Mouse (Mus musculus) limb, embryonic 15.5 days (tissue): ENCODE data around the gene Svop. TPM values are rescaled to one million over a fixed set of nuclear protein-coding genes. Genes with fewer than 3 reads are reported as not detected.

ENCODE experiments used
- ATAC-seq: fragments of 200-750 bp; cut with Nextera tagmentation; 2 replicates; pipeline ENCODE4 v1.8.0; 2017; ENCODE audit warnings: low read depth, moderate TSS enrichment; ENCODE audit not compliant: insufficient number of reproducible peaks, low FRiP score, low TSS enrichment
- H3K27ac ChIP-seq: fragments of 300-500 bp; sonication (generic); 2 replicates; pipeline ENCODE4 v1.5.1; 2015; ENCODE audit warnings: moderate library complexity, mild to moderate bottlenecking, inconsistent platforms
- H3K27me3 ChIP-seq: fragments of 300-500 bp; sonication (generic); 2 replicates; pipeline ENCODE4 v1.6.1; 2015; ENCODE audit warnings: inconsistent platforms
- H3K36me3 ChIP-seq: fragments of 300-500 bp; sonication (generic); 2 replicates; pipeline ENCODE4 v1.6.1; 2015; ENCODE audit warnings: inconsistent platforms
- H3K4me1 ChIP-seq: fragments of 300-500 bp; sonication (generic); 2 replicates; pipeline ENCODE4 v1.6.1; 2015; ENCODE audit warnings: inconsistent platforms
- H3K4me2 ChIP-seq: fragments of 300-500 bp; sonication (generic); 2 replicates; pipeline ENCODE4 v1.6.1; 2015; ENCODE audit warnings: mild to moderate bottlenecking, inconsistent platforms
- H3K4me3 ChIP-seq: fragments of 300-500 bp; sonication (generic); 2 replicates; pipeline ENCODE4 v1.5.1; 2015; ENCODE audit warnings: mild to moderate bottlenecking, inconsistent platforms
- H3K9ac ChIP-seq: fragments of 300-500 bp; sonication (generic); 2 replicates; pipeline ENCODE4 v1.6.1; 2015; ENCODE audit warnings: inconsistent platforms
- H3K9me3 ChIP-seq: fragments of 300-500 bp; sonication (generic); 2 replicates; pipeline ENCODE4 v1.6.1; 2016; ENCODE audit warnings: inconsistent platforms
- WGBS: fragments of 180-500 bp; shearing (Covaris S2); methylation state at CpG from one replicate; pipeline ENCODE4 v1.1.7; 2015; 5-methylcytosine and 5-hydroxymethylcytosine counted together
- polyA plus RNA-seq: library from polyadenylated mRNA; unstranded; fragments of >200 nt; fragmentation: Nextera tagmentation; extraction: Ambion mirVana; gene quantifications from 2 replicates; pipeline ENCODE4 v1.2.1, GENCODE M21; 2015

Gene Svop
- polyA plus RNA-seq, 1 experiment from 2014 or later = 0.24 TPM

- Histone ChIP-seq H3K9me3 (no peaks in the 10 kb centered on the region), H3K4me1 (peaks cover 31% of the 10 kb centered on the region), H3K9ac (0 out of 2 replicates have a peak overlapping the region, but pooled peaks have one; percentile 54), H3K27ac (no peak overlapping the region), H3K4me3 (peak overlapping the region; percentile 83), H3K27me3 (no peaks in the 10 kb centered on the region), H3K36me3 (peaks cover 11% of the 10 kb centered on the region), H3K4me2 (peak overlapping the region; percentile 99)
- ATAC-seq = no peak
- 74% methylated on average over 15 of the region's 15 CpGs for WGBS
Measured at GRCm38 (mm10) chr5:114129550-114130210, 38.3 kb upstream of the Svop start.

GRCm38 (mm10) chr5:114127374-114128349 lies 36.3 kb upstream of the Svop start, which contains the start of gene Alkbh2:
Gene Alkbh2, minus strand, starts transcription at chr5:114128218.
- H3K27ac ChIP-seq = peak within 1 kb of the TSS; percentile 91
- H3K4me2 ChIP-seq = peak within 1 kb of the TSS; percentile 94
- 1% methylated on average over 68 of the region's 69 CpGs for WGBS
- H3K9ac ChIP-seq = peak within 1 kb of the TSS; percentile 50
- no peak; the same call in 1 of the 2 replicates for ATAC-seq
- H3K4me1 ChIP-seq = peaks cover 24% of the 10 kb centered on the region
- H3K36me3 ChIP-seq = peaks cover 29% of the 10 kb centered on the region
- H3K9me3 ChIP-seq = no peaks in the 10 kb centered on the region
- H3K4me3 ChIP-seq = peak within 1 kb of the TSS; percentile 70
- no peaks in the 10 kb centered on the region for H3K27me3 ChIP-seq

GRCm38 (mm10) chr5:114126499-114127244 lies 35.3 kb upstream of the Svop start:
- no peaks in the 10 kb centered on the region for H3K27me3 ChIP-seq
- H3K36me3 ChIP-seq = peaks cover 39% of the 10 kb centered on the region
- H3K27ac ChIP-seq = 0 out of 2 replicates have a peak overlapping the region, but pooled peaks have one; percentile 91
- WGBS = 87% methylated on average over 7 of the region's 7 CpGs
- H3K9ac ChIP-seq = no peak overlapping the region
- H3K9me3 ChIP-seq = no peaks in the 10 kb centered on the region
- H3K4me3 ChIP-seq = peak overlapping the region; percentile 70; the same call in 1 of the 2 replicates
- H3K4me2 ChIP-seq = peak overlapping the region; percentile 94; the same call in 1 of the 2 replicates
- H3K4me1 ChIP-seq = peaks cover 15% of the 10 kb centered on the region
- no peak for ATAC-seq

- Histone ChIP-seq H3K27me3 (no peaks in the 10 kb centered on the region), H3K4me2 (no peak overlapping the region), H3K27ac (no peak overlapping the region), H3K36me3 (peaks cover 46% of the 10 kb centered on the region), H3K4me1 (peaks cover 10% of the 10 kb centered on the region; the same call in 1 of the 2 replicates), H3K9me3 (no peaks in the 10 kb centered on the region), H3K9ac (no peak overlapping the region), H3K4me3 (no peak overlapping the region)
- ATAC-seq = no peak
- WGBS = 94% methylated on average over 3 of the region's 3 CpGs
Measured at GRCm38 (mm10) chr5:114126008-114126407, 34.6 kb upstream of the Svop start.

GRCm38 (mm10) chr5:114119806-114120205 lies 28.4 kb upstream of the Svop start:
- Histone ChIP-seq H3K9me3 (no peaks in the 10 kb centered on the region), H3K36me3 (peaks cover 89% of the 10 kb centered on the region), H3K4me2 (no peak overlapping the region), H3K9ac (no peak overlapping the region), H3K27ac (no peak overlapping the region), H3K4me1 (no peaks in the 10 kb centered on the region), H3K4me3 (no peak overlapping the region), H3K27me3 (no peaks in the 10 kb centered on the region)
- WGBS = 66% methylated on average over 4 of the region's 4 CpGs
- no peak for ATAC-seq

DNA sequence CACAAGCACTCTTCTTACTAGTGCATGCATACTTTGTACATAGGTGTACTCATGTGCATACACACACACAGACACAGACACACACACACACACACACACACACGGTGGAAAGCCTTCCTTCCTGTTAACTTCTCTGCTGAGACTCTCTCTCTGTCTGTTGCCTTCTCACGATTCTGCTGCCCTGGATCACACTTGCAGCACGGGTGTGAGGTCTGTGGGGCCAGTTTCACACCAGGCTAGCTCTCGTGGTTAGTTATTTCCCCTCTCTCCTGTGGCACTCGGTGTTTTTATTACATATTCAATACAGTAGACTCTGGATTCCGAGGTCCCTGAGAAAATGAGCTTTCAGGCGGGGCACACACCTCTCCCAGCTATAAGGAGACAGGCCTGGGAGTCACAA lies 25.2 kb upstream of the Svop start:
- Histone ChIP-seq H3K4me3 (no peak overlapping the region), H3K27ac (no peak overlapping the region), H3K36me3 (peaks cover 90% of the 10 kb centered on the region), H3K9me3 (no peaks in the 10 kb centered on the region), H3K4me2 (no peak overlapping the region), H3K9ac (no peak overlapping the region), H3K27me3 (no peaks in the 10 kb centered on the region), H3K4me1 (no peaks in the 10 kb centered on the region)
- no peak for ATAC-seq
- 81% methylated on average over 7 of the region's 7 CpGs for WGBS

GRCm38 (mm10) chr5:114115030-114115429 lies 23.7 kb upstream of the Svop start:
- H3K4me3 ChIP-seq = no peak overlapping the region
- H3K36me3 ChIP-seq = peaks cover 90% of the 10 kb centered on the region
- no peak overlapping the region for H3K27ac ChIP-seq
- H3K9me3 ChIP-seq = no peaks in the 10 kb centered on the region
- no peak overlapping the region for H3K4me2 ChIP-seq
- no peaks in the 10 kb centered on the region for H3K27me3 ChIP-seq
- no peaks in the 10 kb centered on the region for H3K4me1 ChIP-seq
- no peak overlapping the region for H3K9ac ChIP-seq
- 87% methylated on average over 5 of the region's 5 CpGs for WGBS
- no peak for ATAC-seq

DNA sequence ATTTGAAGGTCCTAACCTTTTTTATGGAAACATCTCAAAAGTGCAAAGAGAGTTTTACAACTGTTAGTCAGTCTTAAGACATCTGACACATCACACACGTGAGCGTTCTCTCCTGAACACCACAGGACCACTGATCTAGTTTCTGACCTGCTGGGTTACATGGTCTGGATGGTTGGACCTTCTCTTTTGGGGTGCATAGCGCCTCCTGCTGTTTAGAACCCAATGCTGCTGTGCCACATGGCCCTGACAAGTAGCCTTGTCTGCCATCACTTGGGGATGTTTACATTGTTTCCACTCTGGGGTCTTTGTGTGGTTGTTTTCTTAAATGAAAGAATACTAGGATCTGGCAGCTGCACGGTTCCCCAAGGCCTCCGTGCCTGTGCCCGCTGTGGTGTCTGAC lies 22.0 kb upstream of the Svop start:
- 88% methylated on average over 6 of the region's 6 CpGs for WGBS
- H3K27ac ChIP-seq = no peak overlapping the region
- H3K9me3 ChIP-seq = no peaks in the 10 kb centered on the region
- H3K36me3 ChIP-seq = peaks cover 94% of the 10 kb centered on the region
- H3K4me3 ChIP-seq = no peak overlapping the region
- no peaks in the 10 kb centered on the region for H3K27me3 ChIP-seq
- no peak overlapping the region for H3K4me2 ChIP-seq
- no peak for ATAC-seq
- H3K4me1 ChIP-seq = no peaks in the 10 kb centered on the region
- no peak overlapping the region for H3K9ac ChIP-seq

GRCm38 (mm10) chr5:114106391-114106935 lies 15.1 kb upstream of the Svop start:
- no peaks in the 10 kb centered on the region for H3K9me3 ChIP-seq
- no peak overlapping the region for H3K4me3 ChIP-seq
- H3K9ac ChIP-seq = no peak overlapping the region
- H3K4me1 ChIP-seq = peaks cover under 1% of the 10 kb centered on the region; the same call in 1 of the 2 replicates
- no peak overlapping the region for H3K4me2 ChIP-seq
- no peak overlapping the region for H3K27ac ChIP-seq
- 83% methylated on average over 16 of the region's 16 CpGs for WGBS
- no peaks in the 10 kb centered on the region for H3K27me3 ChIP-seq
- no peak for ATAC-seq
- H3K36me3 ChIP-seq = peaks cover 85% of the 10 kb centered on the region

DNA sequence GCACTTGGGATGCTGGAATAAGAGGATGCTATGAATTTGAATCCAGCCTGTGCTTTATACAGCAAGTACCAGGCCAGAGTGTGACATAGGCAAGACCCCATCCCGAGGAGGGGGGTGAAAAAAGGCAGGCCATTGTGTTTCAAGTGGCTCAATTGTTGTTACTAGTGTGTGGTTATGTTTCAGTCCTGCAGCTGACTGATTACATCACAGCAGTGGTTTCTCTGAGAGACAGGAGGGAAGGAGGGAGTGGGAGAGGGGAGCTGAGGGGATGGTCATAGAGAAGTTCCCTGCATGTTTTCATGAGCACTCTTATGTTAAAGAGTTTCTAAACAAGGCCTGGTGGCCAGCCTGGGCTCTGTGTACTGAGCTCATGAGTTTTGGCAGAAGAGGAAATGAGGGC lies 11.4 kb upstream of the Svop start:
- no peak overlapping the region for H3K9ac ChIP-seq
- no peak overlapping the region for H3K4me2 ChIP-seq
- no peak overlapping the region for H3K27ac ChIP-seq
- 93% methylated on average over 1 of the region's 1 CpGs for WGBS
- H3K9me3 ChIP-seq = no peaks in the 10 kb centered on the region
- H3K4me1 ChIP-seq = peaks cover 14% of the 10 kb centered on the region
- H3K36me3 ChIP-seq = peaks cover 48% of the 10 kb centered on the region
- H3K27me3 ChIP-seq = no peaks in the 10 kb centered on the region
- no peak for ATAC-seq
- H3K4me3 ChIP-seq = no peak overlapping the region

GRCm38 (mm10) chr5:114101873-114102272 lies 10.5 kb upstream of the Svop start:
- 84% methylated on average over 4 of the region's 4 CpGs for WGBS
- no peak for ATAC-seq
- H3K9ac ChIP-seq = no peak overlapping the region
- H3K4me1 ChIP-seq = peaks cover 14% of the 10 kb centered on the region
- no peak overlapping the region for H3K27ac ChIP-seq
- H3K36me3 ChIP-seq = peaks cover 39% of the 10 kb centered on the region
- no peak overlapping the region for H3K4me2 ChIP-seq
- no peaks in the 10 kb centered on the region for H3K9me3 ChIP-seq
- H3K4me3 ChIP-seq = no peak overlapping the region
- H3K27me3 ChIP-seq = no peaks in the 10 kb centered on the region
